Mouse (Mus musculus): ENCODE results near the gene Oaz3. TPM values are rescaled to one million over a fixed set of nuclear protein-coding genes. Genes with fewer than 3 reads are reported as not detected.

The Oaz3 gene
- total RNA-seq, 2 experiments from 2014 or later, result not detected

GRCm38 (mm10) chr3:94457055-94457454, 13.3 kb upstream of the Oaz3 start:
- no peak for DNase-seq (ENCODE audit: low spot score in 2 of 2)

GRCm38 (mm10) chr3:94456529-94457000, 12.8 kb upstream of the Oaz3 start:
- DNase-seq (ENCODE audit: low spot score in 2 of 2), result peak in 1 of 2 experiments; percentile 62

GRCm38 (mm10) chr3:94449377-94449776, 5.7 kb upstream of the Oaz3 start:
- no peak for DNase-seq (ENCODE audit: low spot score in 2 of 2)

DNA sequence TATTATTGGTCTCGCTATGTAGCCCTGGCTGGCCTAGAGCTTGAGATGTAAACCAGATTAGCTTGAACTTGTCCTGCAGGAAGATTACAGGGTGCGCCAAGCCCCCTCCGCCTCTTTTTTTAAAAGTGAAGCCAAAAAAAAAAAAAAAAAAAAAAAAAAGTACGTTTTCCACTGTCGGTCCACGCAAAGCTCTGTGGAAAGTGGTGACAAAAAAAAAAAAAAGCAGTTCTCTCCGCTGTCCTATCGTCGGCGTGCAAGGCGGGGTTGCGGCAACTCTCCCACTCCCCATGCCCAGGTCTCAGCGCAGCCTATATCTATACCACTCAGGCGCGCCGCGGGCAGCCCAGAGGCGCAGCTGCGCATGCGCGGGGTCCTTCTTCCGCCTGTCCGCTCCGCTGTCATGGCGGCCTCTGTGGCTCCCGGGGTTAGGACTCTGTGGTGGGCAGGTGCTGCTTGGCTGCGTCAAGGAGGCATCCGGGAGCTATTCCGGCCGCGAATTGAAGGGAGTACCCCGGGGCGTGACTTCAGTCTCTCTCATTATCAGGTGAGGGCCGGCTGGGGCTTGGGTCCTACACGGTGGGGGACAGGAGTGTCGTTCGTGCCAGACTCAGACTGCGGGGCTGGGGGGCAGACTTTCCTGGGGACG, 641 bp downstream of the Oaz3 start, which contains the start of gene Mrpl9:
Mrpl9 (plus strand) TSS at position 368 of the 646 bp plus-strand sequence.
- DNase-seq (ENCODE audit: low spot score in 2 of 2), result peak; percentile 85

GRCm38 (mm10) chr3:94441182-94441581, 2.5 kb downstream of the Oaz3 start:
- DNase-seq (ENCODE audit: low spot score in 2 of 2), result no peak

DNA sequence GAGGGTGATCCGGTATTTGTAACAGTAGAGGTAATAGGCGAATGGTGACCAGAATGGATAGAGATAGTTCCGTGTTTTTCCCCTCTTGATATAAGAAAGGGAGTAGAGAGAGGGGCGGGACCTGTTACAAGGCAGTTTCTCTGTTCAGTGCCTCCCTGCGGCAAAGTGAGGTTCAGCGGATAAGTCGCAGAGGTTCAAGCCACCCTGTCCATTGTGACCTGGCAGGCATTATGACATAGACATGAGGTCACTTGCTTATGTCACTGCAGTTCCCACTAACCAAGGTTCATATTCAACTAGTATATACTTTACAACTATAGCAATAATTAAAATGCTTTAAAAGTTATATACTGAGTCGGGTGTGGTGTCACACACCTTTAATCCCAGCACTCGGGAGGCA, 7.3 kb downstream of the Oaz3 start:
- DNase-seq (ENCODE audit: low spot score in 2 of 2), result no peak

DNA sequence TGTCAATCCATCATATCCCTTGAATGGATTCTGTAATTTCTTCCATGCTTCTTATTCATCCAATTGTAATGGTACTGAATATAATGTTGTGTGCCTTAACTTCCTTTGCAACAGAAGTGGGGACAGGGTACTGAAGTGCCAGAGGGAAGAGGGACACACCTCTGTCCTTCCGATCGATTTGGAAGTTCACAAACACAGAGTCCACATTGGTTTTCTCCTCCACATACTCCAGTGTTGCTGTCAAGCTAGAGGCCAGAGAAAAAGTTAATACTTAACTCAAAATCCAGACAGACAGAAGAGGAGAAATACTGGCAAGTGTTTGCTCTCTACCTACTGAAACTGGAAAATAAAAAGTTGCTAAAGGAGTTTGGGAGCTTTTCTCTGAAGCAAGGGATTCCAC, 9.4 kb downstream of the Oaz3 start:
- no peak for DNase-seq (ENCODE audit: low spot score in 2 of 2)

- DNase-seq (ENCODE audit: low spot score in 2 of 2), result no peak
Observed at GRCm38 (mm10) chr3:94430980-94431379, 12.7 kb downstream of the Oaz3 start.

DNA sequence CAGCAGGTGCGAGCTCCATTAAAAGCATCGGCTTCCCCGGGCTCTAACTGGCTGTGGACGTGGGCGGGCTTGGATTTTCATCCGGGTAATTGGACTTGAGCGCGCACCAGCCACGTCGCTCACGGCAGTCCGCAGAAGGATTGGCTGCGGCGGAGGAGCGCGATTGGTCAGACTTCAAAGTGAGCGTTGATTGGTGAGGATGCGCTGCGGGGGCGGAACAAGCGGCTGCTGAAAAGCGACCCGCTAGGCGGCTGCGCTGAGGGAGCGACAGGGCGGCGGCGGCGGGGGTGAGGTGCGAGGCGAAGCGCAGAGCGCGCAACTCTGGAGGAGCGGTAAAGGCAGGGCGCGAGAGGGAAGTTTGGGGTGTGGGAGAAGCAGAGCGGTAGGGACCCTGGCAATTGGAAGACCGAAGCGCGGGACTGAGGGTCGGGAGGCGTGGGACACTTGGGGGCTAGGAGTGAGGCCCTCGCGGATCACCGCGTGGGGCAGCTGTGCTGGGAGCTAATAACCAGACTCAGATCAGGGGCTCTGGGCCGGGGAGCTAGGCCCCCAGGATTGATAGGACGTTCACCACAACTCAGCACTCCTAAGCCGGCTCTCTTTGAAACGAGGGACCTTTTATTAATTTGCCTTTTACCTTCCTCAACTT, 30.6 kb downstream of the Oaz3 start, which contains the start of gene Tdrkh:
Tdrkh (plus strand) TSS at position 243 of the 649 bp plus-strand sequence.
- peak; percentile 85 to 87 for DNase-seq (ENCODE audit: low spot score in 2 of 2)

DNA sequence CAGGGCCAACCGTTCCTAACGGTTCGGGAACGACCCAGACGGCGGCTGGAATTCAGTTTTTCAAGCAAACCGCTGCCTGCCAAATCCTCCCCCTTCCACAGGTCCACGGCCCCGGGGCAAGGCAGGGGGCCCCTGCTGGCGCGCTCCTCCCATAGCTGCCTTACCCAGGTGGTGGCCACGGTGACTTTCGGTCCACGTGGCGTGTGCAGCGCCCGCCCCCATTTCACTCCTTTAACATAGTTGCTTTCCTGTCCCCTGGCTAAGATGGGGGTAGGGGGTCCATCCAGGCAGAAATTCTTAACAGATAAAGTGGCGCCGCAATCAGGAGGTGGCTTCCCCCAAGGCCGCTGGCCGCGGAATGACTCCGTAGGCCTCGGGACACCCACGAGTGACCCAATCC, 31.2 kb downstream of the Oaz3 start:
- DNase-seq (ENCODE audit: low spot score in 2 of 2), result no peak

DNA sequence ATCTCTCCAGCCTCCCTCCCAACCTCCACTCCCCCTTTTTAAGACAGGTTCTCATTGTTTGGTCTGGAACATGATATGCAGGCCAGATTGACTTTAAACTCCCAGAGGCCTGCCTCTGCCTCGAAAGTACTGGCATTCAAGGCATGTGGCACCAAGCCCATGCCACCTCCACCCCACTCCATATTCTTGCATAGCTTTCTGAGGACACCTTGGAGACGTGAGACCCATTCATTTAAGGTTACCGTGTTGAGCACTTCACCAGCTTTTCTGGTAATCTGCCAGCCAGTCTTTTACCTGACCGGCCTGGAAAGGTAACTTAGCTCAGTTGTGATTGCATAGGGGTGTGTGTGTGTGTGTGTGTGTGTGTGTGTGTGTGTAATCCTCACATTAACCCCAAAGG, 38.2 kb downstream of the Oaz3 start:
- DNase-seq (ENCODE audit: low spot score in 2 of 2), result no peak

DNA sequence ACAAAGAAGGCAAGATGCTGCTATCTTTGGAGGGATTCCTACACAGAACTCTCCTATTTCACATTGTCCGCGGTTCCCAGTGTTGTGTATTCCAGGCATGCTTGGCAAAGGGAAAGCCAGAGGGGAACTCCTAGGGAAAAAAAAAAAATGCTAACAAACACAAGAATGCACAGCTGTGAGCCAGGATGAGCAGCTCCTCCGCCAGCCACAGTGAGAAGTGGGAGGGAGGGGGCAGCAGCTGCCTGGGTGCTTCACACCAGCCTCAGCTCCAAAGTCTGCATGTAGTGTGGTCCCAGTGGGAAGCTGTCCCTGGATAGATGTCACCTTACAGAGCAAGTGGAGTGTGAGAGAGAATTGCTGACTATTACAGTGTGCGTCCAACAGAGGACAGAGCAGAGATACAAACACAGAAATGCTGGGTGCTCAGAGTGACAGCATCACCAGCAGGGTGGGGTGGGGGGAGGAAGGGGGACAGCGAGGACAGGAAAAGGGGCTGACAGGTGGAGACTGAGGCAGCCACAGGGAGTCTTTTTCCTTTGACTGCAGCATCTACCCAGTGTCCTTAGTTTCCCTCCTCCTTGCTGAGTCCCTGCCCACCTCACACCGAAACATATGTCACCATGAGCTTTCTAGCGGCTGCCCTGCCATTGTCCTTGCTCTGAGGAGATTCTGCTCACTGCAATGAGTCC, 39.2 kb downstream of the Oaz3 start:
- DNase-seq (ENCODE audit: low spot score in 2 of 2), result no peak

GRCm38 (mm10) chr3:94402451-94402850, 41.3 kb downstream of the Oaz3 start:
- DNase-seq (ENCODE audit: low spot score in 2 of 2), result no peak

GRCm38 (mm10) chr3:94399663-94400310, 43.9 kb downstream of the Oaz3 start:
- DNase-seq (ENCODE audit: low spot score in 2 of 2), result no peak

DNA sequence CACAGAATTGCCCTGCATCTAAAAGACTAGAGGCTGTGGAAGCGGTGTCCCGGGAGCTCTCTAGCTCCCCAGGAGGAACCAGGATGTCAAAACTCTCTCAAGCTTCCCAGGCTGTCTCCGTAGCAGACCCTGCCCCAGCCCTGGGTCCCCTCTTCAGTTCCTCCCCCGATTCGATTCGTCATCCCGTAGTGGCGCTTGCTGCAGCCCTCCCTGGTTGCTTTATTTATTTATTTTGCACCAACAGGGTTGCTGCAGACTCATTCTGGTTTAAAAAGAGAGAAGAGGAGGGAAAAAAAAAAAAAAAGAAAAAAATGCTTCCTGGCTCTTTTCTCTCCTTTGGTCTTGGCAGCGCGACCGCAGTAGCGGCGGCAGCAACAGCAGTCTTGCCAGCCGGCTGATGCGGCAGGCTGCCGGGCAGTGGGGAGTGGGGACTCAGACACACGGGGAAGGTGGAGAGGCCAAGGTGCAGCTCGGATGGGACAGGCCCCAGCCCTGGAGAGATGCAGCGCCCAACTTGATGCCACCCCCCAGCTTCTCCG, 44.7 kb downstream of the Oaz3 start:
- no peak for DNase-seq (ENCODE audit: low spot score in 2 of 2)

GRCm38 (mm10) chr3:94398217-94398616, 45.5 kb downstream of the Oaz3 start, which contains the start of gene Lingo4:
Gene Lingo4 (plus strand): TSS chr3:94398517.
- no peak for DNase-seq (ENCODE audit: low spot score in 2 of 2)

DNA sequence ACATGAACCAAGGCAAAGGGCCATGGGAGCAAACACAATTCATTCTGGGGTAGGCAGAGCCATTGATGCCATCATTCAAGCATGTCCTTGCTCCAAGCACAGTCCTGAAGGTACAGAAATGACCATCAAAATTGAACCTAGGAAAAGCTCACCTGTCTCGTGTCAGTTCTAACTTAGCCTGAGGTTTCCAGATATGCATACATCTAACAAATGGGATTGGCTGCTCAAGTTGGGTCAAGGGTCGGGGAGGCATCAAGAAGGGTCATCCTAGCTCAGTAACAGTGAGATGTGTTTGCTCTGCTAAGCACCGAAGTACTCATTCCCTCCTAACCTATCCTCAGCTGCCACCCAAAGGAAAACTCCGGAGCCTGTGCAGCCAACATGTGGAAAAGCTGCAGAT, 46.9 kb downstream of the Oaz3 start:
- DNase-seq (ENCODE audit: low spot score in 2 of 2), result no peak

- DNase-seq (ENCODE audit: low spot score in 2 of 2), result no peak
Observed at GRCm38 (mm10) chr3:94396336-94396735, 47.4 kb downstream of the Oaz3 start.

GRCm38 (mm10) chr3:94393049-94393448, 50.7 kb downstream of the Oaz3 start:
- DNase-seq (ENCODE audit: low spot score in 2 of 2), result no peak

DNA sequence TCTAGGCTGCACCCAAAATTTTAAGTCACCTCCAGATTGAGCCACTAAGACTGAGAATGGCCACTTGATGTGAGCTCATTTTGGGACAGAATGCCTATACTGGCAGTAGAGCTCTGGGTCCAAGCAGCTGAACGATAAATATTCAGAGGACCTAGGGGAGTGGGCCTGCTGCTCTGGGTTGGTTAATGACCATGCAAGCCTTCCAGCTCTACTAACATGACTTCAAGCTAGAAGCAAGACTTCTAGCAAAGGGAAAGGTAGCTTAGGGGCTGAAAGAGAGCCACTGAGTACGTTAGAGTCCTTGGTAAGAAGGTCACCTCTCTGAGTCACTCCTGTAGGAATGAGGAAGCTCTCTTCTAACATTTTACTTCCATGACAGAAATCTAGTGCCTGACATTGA, 51.6 kb downstream of the Oaz3 start:
- no peak for DNase-seq (ENCODE audit: low spot score in 2 of 2)

DNA sequence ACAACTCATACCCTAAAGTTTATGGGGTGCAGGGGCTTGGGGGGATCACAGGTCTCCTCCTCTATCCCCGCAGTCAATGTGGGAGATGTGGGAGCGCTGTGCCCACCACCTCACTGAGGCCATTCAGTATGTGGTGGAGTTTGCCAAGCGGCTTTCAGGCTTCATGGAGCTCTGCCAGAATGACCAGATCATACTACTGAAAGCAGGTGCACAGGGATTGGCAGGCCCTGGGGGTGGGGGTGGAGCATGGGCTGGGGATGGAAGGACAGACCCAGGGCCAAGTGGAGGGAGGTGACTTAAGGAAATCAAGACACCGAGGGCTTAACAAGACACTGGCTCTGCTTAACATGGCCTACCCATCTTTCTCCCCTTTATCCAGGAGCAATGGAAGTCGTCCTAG, 52.7 kb downstream of the Oaz3 start:
- no peak for DNase-seq (ENCODE audit: low spot score in 2 of 2)

Measured in adrenal gland, postnatal 4 days (tissue).